Mouse (Mus musculus) embryonic facial prominence, embryonic 13.5 days (tissue): ENCODE measurements around the gene Hist1h1a. TPM values are rescaled to one million over a fixed set of nuclear protein-coding genes. Genes with fewer than 3 reads are reported as not detected.
"Not testable (repeated sequence)": the region's sequence is repeated elsewhere in the genome, so short reads cannot be mapped to it uniquely, and the experiment has no call there.

Experiments used
- ATAC-seq: fragments of 200-750 bp; cut with Nextera tagmentation; 2 replicates; pipeline ENCODE4 v1.8.0; 2017; ENCODE audit warnings: low read depth; ENCODE audit not compliant: insufficient number of reproducible peaks, insufficient read depth, low FRiP score, low TSS enrichment
- H3K27ac ChIP-seq: fragments of 300-500 bp; sonication (generic); 2 replicates; pipeline ENCODE4 v1.5.1; 2015; ENCODE audit warnings: moderate library complexity, mild to moderate bottlenecking, inconsistent platforms
- H3K27me3 ChIP-seq: fragments of 300-500 bp; sonication (generic); 2 replicates; pipeline ENCODE4 v1.6.1; 2015; ENCODE audit warnings: mild to moderate bottlenecking, inconsistent platforms
- H3K36me3 ChIP-seq: fragments of 300-500 bp; sonication (generic); 2 replicates; pipeline ENCODE4 v1.6.1; 2015; ENCODE audit warnings: mild to moderate bottlenecking, inconsistent platforms
- H3K4me1 ChIP-seq: fragments of 300-500 bp; sonication (generic); 2 replicates; pipeline ENCODE4 v1.6.1; 2015; ENCODE audit warnings: inconsistent platforms
- H3K4me2 ChIP-seq: fragments of 300-500 bp; sonication (generic); 2 replicates; pipeline ENCODE4 v1.6.1; 2015; ENCODE audit warnings: moderate library complexity, mild to moderate bottlenecking, inconsistent platforms
- H3K4me3 ChIP-seq: fragments of 300-500 bp; sonication (generic); 2 replicates; pipeline ENCODE4 v1.5.1; 2015; ENCODE audit warnings: mild to moderate bottlenecking, inconsistent platforms
- H3K9ac ChIP-seq: fragments of 300-500 bp; sonication (generic); 2 replicates; pipeline ENCODE4 v1.6.1; 2015; ENCODE audit warnings: mild to moderate bottlenecking, inconsistent platforms
- H3K9me3 ChIP-seq: fragments of 300-500 bp; sonication (generic); 2 replicates; pipeline ENCODE4 v1.6.1; 2016; ENCODE audit warnings: inconsistent platforms
- WGBS: fragments of 180-500 bp; shearing (Covaris S2); methylation state at CpG from one replicate; pipeline ENCODE4 v1.1.7; 2015; ENCODE audit warnings: mixed read lengths; 5-methylcytosine and 5-hydroxymethylcytosine counted together
- polyA plus RNA-seq: library from polyadenylated mRNA; unstranded; fragments of >200 nt; fragmentation: Nextera tagmentation; extraction: Ambion mirVana; gene quantifications from 2 replicates; pipeline ENCODE4 v1.2.1, GENCODE M21; 2015

The Hist1h1a gene
- polyA plus RNA-seq, result 4.5 and 5.9 TPM in 2 replicates

DNA sequence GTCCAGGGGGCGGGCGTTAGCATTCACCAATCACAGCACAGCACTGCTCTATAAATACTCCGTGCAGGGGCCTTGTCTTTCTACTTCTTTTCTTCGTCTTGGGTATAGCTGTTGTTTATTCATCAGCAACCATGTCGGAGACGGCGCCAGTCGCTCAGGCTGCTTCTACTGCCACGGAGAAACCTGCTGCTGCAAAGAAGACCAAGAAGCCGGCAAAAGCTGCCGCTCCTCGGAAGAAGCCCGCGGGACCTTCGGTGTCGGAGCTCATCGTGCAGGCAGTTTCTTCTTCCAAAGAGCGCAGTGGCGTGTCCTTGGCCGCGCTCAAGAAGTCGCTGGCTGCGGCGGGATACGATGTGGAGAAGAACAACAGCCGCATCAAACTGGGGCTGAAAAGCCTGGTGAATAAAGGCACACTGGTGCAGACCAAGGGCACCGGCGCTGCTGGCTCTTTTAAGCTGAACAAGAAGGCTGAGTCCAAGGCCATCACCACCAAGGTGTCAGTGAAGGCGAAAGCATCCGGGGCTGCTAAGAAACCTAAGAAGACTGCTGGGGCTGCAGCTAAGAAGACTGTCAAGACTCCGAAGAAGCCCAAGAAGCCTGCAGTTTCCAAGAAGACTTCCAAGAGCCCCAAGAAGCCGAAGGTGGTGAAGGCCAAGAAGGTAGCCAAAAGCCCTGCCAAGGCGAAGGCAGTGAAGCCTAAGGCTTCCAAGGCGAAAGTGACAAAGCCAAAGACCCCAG is at the start of gene Hist1h1a:
Gene Hist1h1a, plus strand, starts transcription at position 81 of the 738 bp plus-strand sequence.
- Histone ChIP-seq H3K27me3 (no peaks in the 10 kb centered on the region), H3K4me2 (peak within 1 kb of the TSS; percentile 92), H3K36me3 (no peaks in the 10 kb centered on the region), H3K4me1 (peaks cover 17% of the 10 kb centered on the region), H3K4me3 (peak within 1 kb of the TSS; percentile 59), H3K9ac (peak within 1 kb of the TSS; percentile 84), H3K9me3 (no peaks in the 10 kb centered on the region), H3K27ac (peak within 1 kb of the TSS; percentile 95)
- 3% methylated on average over 34 of the region's 34 CpGs for WGBS
- ATAC-seq, result peak; percentile 80

DNA sequence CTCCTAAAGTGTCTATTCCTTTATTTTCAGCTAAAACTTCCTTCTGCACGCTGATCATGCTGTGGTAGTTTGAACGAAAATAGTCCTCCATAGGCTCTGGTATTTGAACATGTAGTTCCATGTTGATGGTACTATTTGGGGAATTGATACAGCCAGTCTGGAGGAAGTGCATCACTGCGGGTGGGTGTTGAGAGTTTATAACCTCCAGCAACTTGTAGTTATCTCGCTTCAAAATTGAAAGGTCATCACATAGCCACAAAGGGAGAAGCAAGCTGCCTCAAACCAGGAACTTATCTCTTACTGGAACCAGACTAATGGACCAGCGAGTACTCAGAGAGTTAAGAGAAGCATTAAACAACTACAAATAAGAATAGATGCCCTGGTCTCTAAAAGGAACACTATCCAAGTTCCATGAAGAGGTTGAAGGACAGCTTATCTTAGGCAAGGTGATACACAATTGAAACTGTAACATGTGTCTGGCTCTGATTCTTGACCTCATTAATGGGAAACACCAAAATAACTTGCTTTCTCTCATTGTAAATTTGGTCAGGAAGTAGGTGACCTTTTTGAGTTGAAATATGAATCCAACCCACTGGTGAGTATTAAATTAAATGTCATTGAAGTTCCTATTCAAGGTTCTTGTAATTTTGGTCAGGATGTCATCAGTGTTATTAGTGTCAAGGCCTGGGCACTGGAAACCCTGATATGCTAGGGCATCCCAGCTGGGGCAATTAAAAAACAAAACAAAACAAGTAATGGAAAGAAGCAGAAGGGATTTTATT is 47.0 kb upstream of the Hist1h1a start:
- 85% methylated on average over 5 of the region's 5 CpGs for WGBS
- Histone ChIP-seq H3K36me3 (no peaks in the 10 kb centered on the region), H3K4me3 (no peak overlapping the region), H3K4me2 (no peak overlapping the region), H3K9me3 (no peaks in the 10 kb centered on the region), H3K9ac (no peak overlapping the region), H3K27me3 (no peaks in the 10 kb centered on the region), H3K4me1 (no peaks in the 10 kb centered on the region), H3K27ac (no peak overlapping the region)
- ATAC-seq, result no peak

DNA sequence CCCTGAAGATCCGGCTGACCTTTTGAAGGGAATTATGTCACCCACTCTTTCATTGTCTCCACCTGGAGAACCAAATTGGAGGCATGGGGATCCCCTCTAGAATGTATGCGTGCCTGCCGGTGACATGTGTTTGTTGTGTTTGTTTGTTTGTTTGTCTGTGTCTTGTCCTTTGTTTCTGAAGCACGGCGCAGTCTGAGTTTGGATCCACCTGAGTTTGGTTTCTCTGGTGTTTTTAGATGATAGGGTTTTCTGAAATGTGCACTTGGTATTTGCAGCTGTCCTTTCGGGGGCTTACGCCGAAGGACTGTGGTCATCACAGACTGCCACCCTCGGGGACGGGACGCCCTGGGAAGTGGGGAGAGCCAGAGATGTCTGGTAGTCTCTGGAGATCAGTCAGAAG is 46.3 kb upstream of the Hist1h1a start:
- H3K36me3 ChIP-seq, result no peaks in the 10 kb centered on the region
- H3K27ac ChIP-seq, result no peak overlapping the region
- H3K27me3 ChIP-seq, result no peaks in the 10 kb centered on the region
- H3K4me1 ChIP-seq, result no peaks in the 10 kb centered on the region
- H3K4me3 ChIP-seq, result no peak overlapping the region
- H3K9me3 ChIP-seq, result no peaks in the 10 kb centered on the region
- no peak overlapping the region for H3K9ac ChIP-seq
- H3K4me2 ChIP-seq, result no peak overlapping the region
- WGBS, result 56% methylated on average over 11 of the region's 11 CpGs
- no peak for ATAC-seq

DNA sequence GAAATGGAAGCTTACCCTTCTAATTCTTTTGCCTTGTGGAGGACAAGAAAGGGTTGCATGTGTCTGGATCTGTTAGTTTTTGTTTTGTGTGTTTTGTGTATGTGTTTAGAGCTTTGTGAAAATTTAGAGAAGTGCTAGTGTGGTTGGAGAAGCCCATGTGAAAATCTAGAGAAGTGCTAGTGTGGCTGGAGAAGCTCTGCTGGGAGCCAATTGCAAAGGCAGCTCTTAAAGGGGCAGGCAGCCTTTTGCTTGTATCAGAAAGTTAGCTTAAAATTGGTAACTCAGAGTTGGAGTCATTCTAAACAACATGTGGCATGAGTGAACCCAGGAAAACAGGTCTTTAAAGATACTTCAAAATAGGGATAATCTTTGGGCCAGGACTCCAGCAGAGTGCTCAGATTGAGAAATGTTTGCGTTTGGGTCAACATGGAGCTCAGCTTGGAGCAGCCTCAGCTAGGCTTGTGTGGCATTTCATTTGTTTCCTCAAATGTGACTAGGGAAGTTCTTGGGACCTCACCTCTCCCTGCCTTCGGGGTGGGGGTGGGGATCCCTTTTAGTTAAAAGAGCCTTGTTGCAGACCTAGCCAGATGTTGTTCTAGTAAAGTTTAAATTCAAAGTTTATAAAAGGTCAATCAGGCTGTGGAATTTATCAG is 45.7 kb upstream of the Hist1h1a start:
- H3K4me1 ChIP-seq, H3K27me3 ChIP-seq, H3K36me3 ChIP-seq, H3K4me3 ChIP-seq, ATAC-seq, H3K9me3 ChIP-seq, H3K9ac ChIP-seq, H3K4me2 ChIP-seq, H3K27ac ChIP-seq: not testable (repeated sequence)
- WGBS, result 16% methylated on average over 2 of the region's 2 CpGs

DNA sequence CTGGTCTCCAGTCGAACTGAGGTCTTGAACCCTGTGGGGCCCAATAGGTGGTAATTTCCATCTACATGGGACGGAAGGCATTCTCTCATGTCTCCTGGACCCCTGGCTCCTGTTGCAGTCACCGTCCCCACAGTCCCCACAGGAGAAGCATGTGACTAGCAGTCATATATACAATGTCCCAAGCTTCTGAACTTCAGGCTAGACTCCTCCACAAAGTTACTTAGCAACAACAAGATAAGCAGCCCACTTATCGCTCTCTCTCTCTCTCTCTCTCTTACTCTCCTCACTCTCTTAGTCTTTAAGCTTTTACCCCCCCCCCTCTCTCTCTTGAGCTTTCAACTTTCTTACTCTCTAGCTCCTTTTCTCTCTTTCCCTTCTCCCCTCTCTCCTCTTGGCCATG is 39.2 kb upstream of the Hist1h1a start:
- Histone ChIP-seq H3K27ac (no peak overlapping the region), H3K4me1 (no peaks in the 10 kb centered on the region), H3K9me3 (no peaks in the 10 kb centered on the region), H3K36me3 (no peaks in the 10 kb centered on the region), H3K4me3 (no peak overlapping the region), H3K9ac (no peak overlapping the region), H3K4me2 (no peak overlapping the region), H3K27me3 (no peaks in the 10 kb centered on the region)
- WGBS, result 92% methylated on average over 4 of the region's 4 CpGs
- no peak for ATAC-seq

DNA sequence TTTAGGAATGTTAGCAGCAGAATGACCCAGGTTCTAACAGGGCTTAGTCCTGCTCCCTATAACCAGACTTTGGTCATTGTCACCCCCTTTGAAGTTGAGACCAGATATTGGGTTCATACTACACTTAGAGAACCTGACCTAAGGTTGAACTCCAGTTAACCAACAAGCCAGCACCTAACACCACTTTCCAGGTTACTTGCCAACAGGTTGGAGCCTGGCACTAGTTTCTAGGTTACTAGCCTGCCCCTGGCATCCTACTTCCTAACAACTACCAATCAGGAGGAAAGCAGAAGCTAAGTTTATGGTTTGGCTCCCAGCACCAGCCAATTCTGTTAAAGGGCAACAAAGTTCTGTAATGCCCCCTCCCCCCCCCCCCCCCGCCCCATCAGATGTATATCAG is 38.3 kb upstream of the Hist1h1a start:
- 40% methylated on average over 1 of the region's 1 CpGs for WGBS
- Histone ChIP-seq H3K9ac (no peak overlapping the region), H3K9me3 (no peaks in the 10 kb centered on the region)

DNA sequence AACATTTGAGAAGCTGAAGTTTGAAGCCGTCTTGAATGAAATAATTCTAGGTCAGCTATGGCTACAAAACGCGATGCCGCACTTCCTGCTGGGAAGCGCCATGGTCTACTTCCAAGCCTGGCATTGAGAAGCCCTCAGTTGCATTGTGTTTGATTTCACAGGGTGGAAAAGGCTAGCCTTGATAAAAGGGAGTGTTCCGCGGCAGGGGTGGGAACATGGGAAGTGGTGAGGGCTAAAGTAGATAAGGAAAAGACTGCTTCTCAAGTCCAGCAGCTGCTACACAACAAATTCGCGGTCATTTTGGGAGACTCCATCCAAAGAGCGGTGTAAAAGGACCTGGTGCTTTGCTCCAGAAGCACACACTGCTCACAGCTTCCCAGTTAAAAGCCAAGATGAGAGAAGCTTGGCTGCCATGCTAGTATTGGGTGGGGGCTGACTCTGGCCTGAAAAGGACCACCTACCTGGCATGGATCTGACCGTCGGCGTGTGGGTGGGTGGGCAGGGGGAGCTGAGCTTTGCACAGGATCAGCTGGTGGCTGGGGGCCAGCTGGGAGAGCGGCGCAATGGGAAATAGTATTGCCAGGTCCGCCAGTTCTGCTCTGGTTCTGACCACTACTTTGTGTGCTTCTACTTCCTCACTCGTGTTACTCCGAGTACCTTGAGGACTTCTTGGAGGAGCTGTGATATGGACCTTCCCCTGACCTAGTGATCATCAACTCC is 34.8 kb upstream of the Hist1h1a start:
- Histone ChIP-seq H3K9ac (no peak overlapping the region), H3K4me2 (no peak overlapping the region), H3K4me3 (no peak overlapping the region), H3K9me3 (no peaks in the 10 kb centered on the region), H3K36me3 (no peaks in the 10 kb centered on the region), H3K4me1 (no peaks in the 10 kb centered on the region), H3K27ac (no peak overlapping the region), H3K27me3 (no peaks in the 10 kb centered on the region)
- ATAC-seq, result no peak
- 90% methylated on average over 18 of the region's 18 CpGs for WGBS

More for the DNA sequence above, 38.3 kb upstream of the Hist1h1a start:
- Histone ChIP-seq H3K4me3 (no peak overlapping the region), H3K27ac (no peak overlapping the region), H3K27me3 (no peaks in the 10 kb centered on the region), H3K4me2 (no peak overlapping the region), H3K36me3 (no peaks in the 10 kb centered on the region), H3K4me1 (no peaks in the 10 kb centered on the region)
- no peak for ATAC-seq

DNA sequence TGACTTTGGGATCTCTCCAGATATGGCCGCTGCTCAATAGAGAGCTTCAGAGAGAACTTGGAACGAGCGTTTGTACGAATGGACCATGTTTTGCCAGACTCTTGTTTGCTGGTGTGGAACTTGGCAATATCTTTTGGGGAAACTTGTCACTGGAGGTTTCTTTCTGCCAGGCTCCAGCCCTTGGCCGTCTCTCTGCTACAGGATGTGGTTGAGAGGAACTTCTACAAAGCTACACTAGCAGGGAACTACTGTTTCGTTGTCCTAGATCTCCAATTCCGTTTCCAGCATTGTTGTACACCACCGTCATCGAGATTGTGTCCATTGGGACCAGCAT is 34.3 kb upstream of the Hist1h1a start:
- Histone ChIP-seq H3K4me2 (no peak overlapping the region), H3K9ac (no peak overlapping the region), H3K9me3 (no peaks in the 10 kb centered on the region), H3K27me3 (no peaks in the 10 kb centered on the region), H3K27ac (no peak overlapping the region), H3K4me3 (no peak overlapping the region), H3K4me1 (no peaks in the 10 kb centered on the region), H3K36me3 (no peaks in the 10 kb centered on the region)
- 93% methylated on average over 9 of the region's 9 CpGs for WGBS
- ATAC-seq, result no peak

DNA sequence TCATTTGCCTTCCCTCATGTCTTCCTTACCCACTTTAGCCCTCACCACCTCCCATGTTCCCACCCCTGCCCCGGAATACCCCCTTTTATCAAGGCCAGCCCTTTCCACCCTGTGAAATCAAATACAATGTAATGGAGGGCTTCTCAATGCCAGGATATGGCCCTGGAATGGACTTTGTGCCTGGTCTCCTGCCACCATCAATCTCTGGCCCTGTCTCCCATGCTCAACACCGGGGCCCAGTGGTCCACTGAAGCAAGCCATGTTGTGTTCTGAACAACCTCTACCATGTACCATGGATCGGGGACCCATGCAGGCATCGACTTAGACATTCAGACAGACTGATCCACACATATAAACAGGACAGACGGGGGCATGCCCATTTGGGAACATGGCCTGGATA is 33.8 kb upstream of the Hist1h1a start:
- no peaks in the 10 kb centered on the region for H3K9me3 ChIP-seq
- H3K4me2 ChIP-seq, result no peak overlapping the region
- H3K27me3 ChIP-seq, result no peaks in the 10 kb centered on the region
- 94% methylated on average over 5 of the region's 5 CpGs for WGBS
- H3K27ac ChIP-seq, result no peak overlapping the region
- no peak overlapping the region for H3K9ac ChIP-seq
- ATAC-seq, result no peak
- no peaks in the 10 kb centered on the region for H3K36me3 ChIP-seq
- no peak overlapping the region for H3K4me3 ChIP-seq
- H3K4me1 ChIP-seq, result no peaks in the 10 kb centered on the region

DNA sequence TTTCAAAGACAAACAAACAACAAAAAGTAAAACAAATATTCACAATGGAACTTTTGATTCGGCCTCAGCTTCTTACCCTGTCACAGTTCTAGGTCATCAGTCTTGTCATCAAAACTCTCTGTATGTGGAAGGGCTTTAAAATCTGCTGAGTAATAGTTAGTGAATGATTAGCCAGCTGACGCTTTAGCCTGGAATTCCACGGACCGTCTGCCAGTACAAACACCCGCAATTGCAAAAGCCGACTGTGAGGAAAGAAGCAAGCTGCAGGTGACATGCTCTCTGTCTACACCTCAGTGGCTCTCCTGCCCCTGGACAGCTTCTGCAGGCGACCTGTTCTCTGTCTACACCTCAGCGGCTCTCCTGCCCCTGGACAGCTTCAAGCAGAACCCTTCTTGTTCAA is 33.0 kb upstream of the Hist1h1a start:
- Histone ChIP-seq H3K27ac (no peak overlapping the region), H3K36me3 (no peaks in the 10 kb centered on the region), H3K9me3 (no peaks in the 10 kb centered on the region), H3K27me3 (no peaks in the 10 kb centered on the region), H3K4me2 (no peak overlapping the region), H3K4me1 (no peaks in the 10 kb centered on the region), H3K9ac (no peak overlapping the region), H3K4me3 (no peak overlapping the region)
- ATAC-seq, result no peak
- 50% methylated on average over 8 of the region's 8 CpGs for WGBS

DNA sequence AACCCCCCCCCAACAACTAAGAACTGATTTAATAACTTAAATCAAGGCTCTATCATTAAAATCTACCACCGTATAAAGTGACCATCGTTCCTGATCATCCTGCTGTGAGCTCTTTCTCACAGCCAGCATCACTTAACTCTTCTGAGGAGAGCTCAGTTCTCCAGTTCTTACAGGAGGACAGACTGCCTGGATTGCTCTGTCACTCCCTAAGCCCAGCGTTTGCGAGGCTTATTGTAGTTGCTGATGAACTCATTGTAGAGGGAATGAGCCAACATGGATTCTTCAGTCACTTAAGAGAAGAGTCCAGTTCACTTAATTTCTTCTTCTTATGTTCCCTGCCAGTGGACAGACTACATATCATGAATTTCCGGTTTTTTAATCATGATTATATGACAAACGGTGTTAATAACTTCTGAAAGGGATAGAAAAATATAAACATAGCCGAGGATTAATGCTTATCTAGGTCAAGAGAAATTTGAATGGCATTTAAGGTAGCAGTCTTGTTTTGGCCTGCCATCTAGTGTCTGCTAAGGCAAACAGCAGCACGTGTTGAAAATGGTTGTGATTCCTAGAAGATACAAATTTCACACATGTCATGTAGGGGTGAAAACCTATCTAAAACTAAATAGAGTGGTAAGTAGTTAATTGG is 31.2 kb upstream of the Hist1h1a start:
- Histone ChIP-seq H3K4me2 (no peak overlapping the region), H3K4me3 (no peak overlapping the region), H3K27me3 (no peaks in the 10 kb centered on the region), H3K27ac (no peak overlapping the region), H3K4me1 (no peaks in the 10 kb centered on the region), H3K9me3 (no peaks in the 10 kb centered on the region), H3K36me3 (no peaks in the 10 kb centered on the region), H3K9ac (no peak overlapping the region)
- no peak for ATAC-seq
- 24% methylated on average over 8 of the region's 8 CpGs for WGBS
